Mouse (Mus musculus) common myeloid progenitor, adult 5-6 weeks (primary cell): Measurements from ENCODE around the gene Gm45717. TPM values are rescaled to one million over a fixed set of nuclear protein-coding genes. Genes with fewer than 3 reads are reported as not detected.
"Not testable (repeated sequence)": the region's sequence is repeated elsewhere in the genome, so short reads cannot be mapped to it uniquely, and the experiment has no call there.

Experiments used
- ATAC-seq: replicated peaks from 2 replicates; pipeline ENCODE4 v1.8.0; 2016; ENCODE audit warnings: low read depth, mild to moderate bottlenecking, moderate TSS enrichment, inconsistent platforms; ENCODE audit not compliant: poor library complexity, severe bottlenecking
- total RNA-seq: library from RNA; stranded (forward); fragments of 200-1000, 187-1606 nt; gene quantifications from 2 replicates; pipeline ENCODE4 v1.2.3, GENCODE M21; 2017

Gene Gm45717
- total RNA-seq, 1 experiment from 2014 or later, result 0.96 TPM

- peak; percentile 7; the same call in 1 of the 2 replicates for ATAC-seq
Measured at GRCm38 (mm10) chr7:140971479-140972171, 15.9 kb upstream of the Gm45717 start.

- ATAC-seq, result peak; percentile 20
Measured at GRCm38 (mm10) chr7:140970931-140971330, 15.2 kb upstream of the Gm45717 start.

- ATAC-seq, result not testable (repeated sequence)
Measured at GRCm38 (mm10) chr7:140968710-140969109, 13.0 kb upstream of the Gm45717 start.

- peak; percentile 84 for ATAC-seq
Measured at GRCm38 (mm10) chr7:140967862-140968591, 12.3 kb upstream of the Gm45717 start.

- no peak for ATAC-seq
Measured at GRCm38 (mm10) chr7:140966921-140967320, 11.2 kb upstream of the Gm45717 start, which contains the start of gene Ifitm1. Ifitm1 (plus strand) TSS chr7:140967221.

- ATAC-seq, result no peak
Measured at GRCm38 (mm10) chr7:140962733-140963132, 7.0 kb upstream of the Gm45717 start.

- ATAC-seq, result no peak
Measured at GRCm38 (mm10) chr7:140961416-140961815, 5.7 kb upstream of the Gm45717 start.

GRCm38 (mm10) chr7:140960026-140960425 lies 4.3 kb upstream of the Gm45717 start:
- no peak for ATAC-seq

GRCm38 (mm10) chr7:140959181-140959901 lies 3.6 kb upstream of the Gm45717 start:
- peak; percentile 42; the same call in 1 of the 2 replicates for ATAC-seq

GRCm38 (mm10) chr7:140956556-140956869 lies 776 bp upstream of the Gm45717 start:
- no peak for ATAC-seq

- ATAC-seq, result 0 out of 2 replicates have a peak, but pooled peaks have one; percentile 6
Measured at GRCm38 (mm10) chr7:140955342-140955741, 395 bp downstream of the Gm45717 start.

GRCm38 (mm10) chr7:140954733-140955071 lies 1.0 kb downstream of the Gm45717 start:
- ATAC-seq, result no peak

GRCm38 (mm10) chr7:140953800-140954732 lies 1.7 kb downstream of the Gm45717 start:
- peak; percentile 36 for ATAC-seq

- ATAC-seq, result no peak
Measured at GRCm38 (mm10) chr7:140953133-140953532, 2.6 kb downstream of the Gm45717 start.

- ATAC-seq, result no peak
Measured at GRCm38 (mm10) chr7:140952441-140952840, 3.3 kb downstream of the Gm45717 start.

GRCm38 (mm10) chr7:140951765-140952164 lies 4.0 kb downstream of the Gm45717 start:
- no peak for ATAC-seq

- ATAC-seq, result no peak
Measured at GRCm38 (mm10) chr7:140951051-140951450, 4.7 kb downstream of the Gm45717 start.

GRCm38 (mm10) chr7:140949824-140950530 lies 5.8 kb downstream of the Gm45717 start, which contains the start of gene Ifitm5:
Ifitm5 (minus strand) TSS chr7:140950291.
- no peak for ATAC-seq

- no peak for ATAC-seq
Measured at GRCm38 (mm10) chr7:140949255-140949654, 6.5 kb downstream of the Gm45717 start.
